ENCODE assay signal across 18 mouse cellular contexts in genomic region chr12:29248459-29248858, GRCm38 (mm10).
A peak's percentile ranks its signal among the peaks of the same experiment; 100 is the strongest.
DNase-seq lines count a peak whose midpoint lies in the region; ATAC-seq and TF ChIP-seq lines count a peak whose summit lies in the region.
"Had no signal": no experiment of that assay in that cellular context is flagged by ENCODE, and none has a peak within 500 bp of the region (broad histone marks: within the 10 kb centered on the region; RNA-seq: fewer than 3 reads in every experiment).

No protein-coding gene starts in this region.

- H3K27ac ChIP-seq in hindbrain, postnatal 0 days: no peak overlapping the region
- H3K27ac ChIP-seq in hindbrain, embryonic 13.5 days: no peak overlapping the region
- no peak overlapping the region for H3K27ac ChIP-seq in lung, postnatal 0 days (ENCODE audit: low read length)
- no peak overlapping the region for H3K27ac ChIP-seq in ES-Bruce4 (ENCODE audit: insufficient read depth, low read length)
- H3K27ac ChIP-seq in neural tube, embryonic 15.5 days (replicated peaks): 0 out of 2 replicates have a peak overlapping the region, but pooled peaks have one; percentile 9
- H3K27ac ChIP-seq: forebrain, embryonic 10.5 days; limb, embryonic 13.5 days had no signal

- H3K9ac ChIP-seq in hindbrain, postnatal 0 days (replicated peaks; ENCODE audit: low read length): no peak overlapping the region
- no peak overlapping the region for H3K9ac ChIP-seq in hindbrain, embryonic 13.5 days
- no peak overlapping the region for H3K9ac ChIP-seq in lung, postnatal 0 days (replicated peaks; ENCODE audit: low read depth)
- no peak overlapping the region for H3K9ac ChIP-seq in ES-Bruce4 (ENCODE audit: low read depth, poor library complexity, severe bottlenecking)
- no peak overlapping the region for H3K9ac ChIP-seq in neural tube, embryonic 15.5 days (replicated peaks)
- H3K9ac ChIP-seq: limb, embryonic 13.5 days had no signal

- H3K27me3 ChIP-seq in hindbrain, postnatal 0 days (ENCODE audit: insufficient read depth, low read length): no peaks in the 10 kb centered on the region
- no peaks in the 10 kb centered on the region for H3K27me3 ChIP-seq in hindbrain, embryonic 13.5 days
- H3K27me3 ChIP-seq in lung, postnatal 0 days (replicated peaks; ENCODE audit: insufficient read depth, low read length): no peaks in the 10 kb centered on the region
- no peaks in the 10 kb centered on the region for H3K27me3 ChIP-seq in ES-Bruce4 (ENCODE audit: control insufficient read depth, insufficient read depth, low read length, poor library complexity, severe bottlenecking)
- H3K27me3 ChIP-seq in neural tube, embryonic 15.5 days (replicated peaks): no peaks in the 10 kb centered on the region
- H3K27me3 ChIP-seq: limb, embryonic 13.5 days had no signal

- H3K4me1 ChIP-seq in hindbrain, postnatal 0 days (ENCODE audit: insufficient read depth, low read length): peaks cover 11% of the 10 kb centered on the region
- H3K4me1 ChIP-seq in hindbrain, embryonic 13.5 days (replicated peaks): peaks cover 35% of the 10 kb centered on the region
- no peaks in the 10 kb centered on the region for H3K4me1 ChIP-seq in lung, postnatal 0 days (ENCODE audit: insufficient read depth, low read depth, low read length)
- H3K4me1 ChIP-seq in ES-Bruce4 (ENCODE audit: control insufficient read depth, insufficient read depth, low read length): no peaks in the 10 kb centered on the region
- H3K4me1 ChIP-seq in neural tube, embryonic 15.5 days: peaks cover 25% of the 10 kb centered on the region
- H3K4me1 ChIP-seq: limb, embryonic 13.5 days had no signal

- DNase-seq in hindbrain, postnatal 0 days (ENCODE audit: low spot score): no peak
- no peak for DNase-seq in lung, postnatal 0 days (ENCODE audit: low spot score)
- DNase-seq in lung, adult 18-20 months: no peak
- DNase-seq: adrenal gland, postnatal 36 days; B cell, adult 2 months; cerebellum, adult 2 months; gastrocnemius, postnatal 25 days; kidney, postnatal 4 days; thymus, adult 2 months had no signal

- H3K4me2 ChIP-seq in hindbrain, postnatal 0 days (ENCODE audit: low read depth, low read length): no peak overlapping the region
- no peak overlapping the region for H3K4me2 ChIP-seq in hindbrain, embryonic 13.5 days
- H3K4me2 ChIP-seq in lung, postnatal 0 days (replicated peaks; ENCODE audit: low read depth, low read length): no peak overlapping the region
- no peak overlapping the region for H3K4me2 ChIP-seq in neural tube, embryonic 15.5 days
- H3K4me2 ChIP-seq: limb, embryonic 13.5 days had no signal

- 91% methylated on average over 10 of the region's 10 CpGs for WGBS in hindbrain, postnatal 0 days
- 86% methylated on average over 10 of the region's 10 CpGs for WGBS in hindbrain, embryonic 13.5 days
- 88% methylated on average over 10 of the region's 10 CpGs for WGBS in lung, postnatal 0 days
- 88% methylated on average over 10 of the region's 10 CpGs for WGBS in neural tube, embryonic 15.5 days

- H3K9me3 ChIP-seq in hindbrain, postnatal 0 days (ENCODE audit: low read length): no peaks in the 10 kb centered on the region
- no peaks in the 10 kb centered on the region for H3K9me3 ChIP-seq in hindbrain, embryonic 13.5 days
- no peaks in the 10 kb centered on the region for H3K9me3 ChIP-seq in lung, postnatal 0 days (ENCODE audit: low read length)
- no peaks in the 10 kb centered on the region for H3K9me3 ChIP-seq in ES-Bruce4 (replicated peaks; ENCODE audit: control insufficient read depth, insufficient read depth, low read length, poor library complexity, severe bottlenecking)
- H3K9me3 ChIP-seq in neural tube, embryonic 15.5 days (replicated peaks): no peaks in the 10 kb centered on the region
- H3K9me3 ChIP-seq: forebrain, embryonic 10.5 days; limb, embryonic 13.5 days had no signal

- no peaks in the 10 kb centered on the region for H3K36me3 ChIP-seq in hindbrain, postnatal 0 days (ENCODE audit: insufficient read depth, low read length)
- no peaks in the 10 kb centered on the region for H3K36me3 ChIP-seq in hindbrain, embryonic 13.5 days
- H3K36me3 ChIP-seq in lung, postnatal 0 days (ENCODE audit: insufficient read depth, low read length): no peaks in the 10 kb centered on the region
- no peaks in the 10 kb centered on the region for H3K36me3 ChIP-seq in ES-Bruce4 (ENCODE audit: control insufficient read depth, insufficient read depth, low read length, poor library complexity, severe bottlenecking)
- H3K36me3 ChIP-seq in neural tube, embryonic 15.5 days: no peaks in the 10 kb centered on the region
- H3K36me3 ChIP-seq: forebrain, embryonic 10.5 days; G1E; limb, embryonic 13.5 days had no signal

- no peak for TF ChIP-seq POLR2A in ES-Bruce4 (IDR thresholded peaks at IDR 0.05; ENCODE audit: insufficient read depth, low read length)

- TF ChIP-seq CTCF in hindbrain, postnatal 0 days (IDR thresholded peaks at IDR 0.05; ENCODE audit: low read depth): peak; percentile 32; the same call in 1 of the 2 replicates
- peak; percentile 15; the same call in 1 of the 2 replicates for TF ChIP-seq CTCF in lung, postnatal 0 days (IDR thresholded peaks at IDR 0.05)
- TF ChIP-seq CTCF in ES-Bruce4 (IDR thresholded peaks at IDR 0.05; ENCODE audit: low read depth, low read length): peak; percentile 36

- H3K4me3 ChIP-seq in hindbrain, postnatal 0 days (ENCODE audit: low read length): no peak overlapping the region
- H3K4me3 ChIP-seq in hindbrain, embryonic 13.5 days: no peak overlapping the region
- no peak overlapping the region for H3K4me3 ChIP-seq in lung, postnatal 0 days (ENCODE audit: low read depth, low read length)
- no peak overlapping the region for H3K4me3 ChIP-seq in ES-Bruce4 (ENCODE audit: low read depth, low read length)
- H3K4me3 ChIP-seq in neural tube, embryonic 15.5 days (replicated peaks): no peak overlapping the region
- H3K4me3 ChIP-seq: forebrain, embryonic 10.5 days; limb, embryonic 13.5 days had no signal

- ATAC-seq in hindbrain, postnatal 0 days: no peak
- ATAC-seq in hindbrain, embryonic 13.5 days (ENCODE audit: low FRiP score): no peak
- ATAC-seq in lung, postnatal 0 days: no peak
- no peak for ATAC-seq in neural tube, embryonic 15.5 days (ENCODE audit: low FRiP score)
- ATAC-seq in frontal cortex, adult (ENCODE audit: low TSS enrichment): no peak
- ATAC-seq: inflammation-experienced regulatory T-cells, adult 6 months; midbrain, embryonic 16.5 days had no signal

- TF ChIP-seq EP300 in lung, postnatal 0 days (IDR thresholded peaks at IDR 0.05): no peak
- TF ChIP-seq EP300 in ES-Bruce4 (IDR thresholded peaks at IDR 0.05; ENCODE audit: insufficient read depth, low read depth, low read length): no peak
